Mouse (Mus musculus) heart, postnatal 0 days (tissue): ENCODE measurements at regions not wholly inside any gene's neighbourhood (a gene's known extent, or its start where the extent isn't known, plus 50 kb on each side); places are given as distances from the start of the nearest gene placed in this dataset.

Experiments used
- CTCF ChIP-seq: IDR thresholded peaks from 2 replicates; pipeline ENCODE4 v1.5.1; 2016; ENCODE audit warnings: antibody characterized with exemption, control low read depth, low read depth
- EP300 ChIP-seq: IDR thresholded peaks from 2 replicates; pipeline ENCODE4 v1.6.1; 2016; ENCODE audit warnings: antibody characterized with exemption, low read depth

GRCm38 (mm10) chr12:98023655-98024054 is 235.6 kb downstream of the Galc start:
- no peak for TF ChIP-seq EP300
- TF ChIP-seq CTCF = no peak
